Mouse (Mus musculus) spleen, postnatal 36 days (tissue): Measurements from ENCODE around the gene Nrip2.
"Not testable (repeated sequence)": the region's sequence is repeated elsewhere in the genome, so short reads cannot be mapped to it uniquely, and the experiment has no call there.

Experiments used
- DNase-seq, 2 experiments: peaks; one replicate each; pipeline ENCODE4 v3.0.0; 2022; ENCODE audit warnings: low spot score in 2 of 2, mixed read lengths in 1 of 2

Gene Nrip2

GRCm38 (mm10) chr6:128398996-128399395 is at the start of gene Nrip2:
Gene Nrip2, plus strand, starts transcription at chr6:128399296.
- DNase-seq = no peak

- no peak for DNase-seq
These were observed 49.4 kb upstream of the Nrip2 start for GRCm38 (mm10) chr6:128349711-128350110.

- DNase-seq = no peak
These were observed 45.0 kb upstream of the Nrip2 start for GRCm38 (mm10) chr6:128354140-128354539.

GRCm38 (mm10) chr6:128355201-128355681 is 43.9 kb upstream of the Nrip2 start:
- no peak for DNase-seq

- DNase-seq = peak; percentile 86 to 87
These were observed 43.2 kb upstream of the Nrip2 start, which contains the start of gene Tulp3 for GRCm38 (mm10) chr6:128355726-128356416. Gene Tulp3, minus strand, starts transcription at chr6:128355851.

GRCm38 (mm10) chr6:128358999-128359398 is 40.1 kb upstream of the Nrip2 start:
- DNase-seq = peak; percentile 50 to 53

GRCm38 (mm10) chr6:128361901-128362300 is 37.2 kb upstream of the Nrip2 start:
- no peak for DNase-seq

- peak; percentile 80 to 83 for DNase-seq
These were observed 36.6 kb upstream of the Nrip2 start, which contains the start of the genes Rhno1 and Foxm1 for GRCm38 (mm10) chr6:128362381-128363006. Gene Rhno1, minus strand, starts transcription at chr6:128362911. Gene Foxm1, plus strand, starts transcription at chr6:128362967.

- DNase-seq = no peak
These were observed 35.9 kb upstream of the Nrip2 start for GRCm38 (mm10) chr6:128363007-128363825.

- DNase-seq = no peak
These were observed 34.4 kb upstream of the Nrip2 start for GRCm38 (mm10) chr6:128364721-128365120.

GRCm38 (mm10) chr6:128366466-128366865 is 32.6 kb upstream of the Nrip2 start:
- no peak for DNase-seq

GRCm38 (mm10) chr6:128370040-128370439 is 29.1 kb upstream of the Nrip2 start:
- DNase-seq = no peak

GRCm38 (mm10) chr6:128375192-128375591 is 23.9 kb upstream of the Nrip2 start, which contains the start of the genes Tex52 and Gm44596:
Gene Tex52, plus strand, starts transcription at chr6:128375456.
Gene Gm44596, plus strand, starts transcription at chr6:128375503.
- DNase-seq = no peak

GRCm38 (mm10) chr6:128376371-128377085 is 22.6 kb upstream of the Nrip2 start:
- DNase-seq = no peak

GRCm38 (mm10) chr6:128379636-128380035 is 19.5 kb upstream of the Nrip2 start:
- no peak for DNase-seq

- not testable (repeated sequence) for DNase-seq
These were observed 18.4 kb upstream of the Nrip2 start for GRCm38 (mm10) chr6:128380594-128381167.

- peak in 1 of 2 experiments; percentile 33 for DNase-seq
These were observed 17.8 kb upstream of the Nrip2 start for GRCm38 (mm10) chr6:128381254-128381653.

- DNase-seq = peak; percentile 63 to 67
These were observed 15.3 kb upstream of the Nrip2 start for GRCm38 (mm10) chr6:128383752-128384151.

GRCm38 (mm10) chr6:128385026-128385425 is 14.1 kb upstream of the Nrip2 start:
- no peak for DNase-seq

GRCm38 (mm10) chr6:128389185-128389584 is 9.9 kb upstream of the Nrip2 start:
- DNase-seq = no peak

- DNase-seq = no peak
These were observed 8.4 kb upstream of the Nrip2 start for GRCm38 (mm10) chr6:128390683-128391082.
